Mouse (Mus musculus): Measurements from ENCODE around the gene Zdhhc6. TPM values are rescaled to one million over a fixed set of nuclear protein-coding genes. Genes with fewer than 3 reads are reported as not detected.

The Zdhhc6 gene
- polyA plus RNA-seq, 1 experiment from 2014 or later, result 39.8 TPM

DNA sequence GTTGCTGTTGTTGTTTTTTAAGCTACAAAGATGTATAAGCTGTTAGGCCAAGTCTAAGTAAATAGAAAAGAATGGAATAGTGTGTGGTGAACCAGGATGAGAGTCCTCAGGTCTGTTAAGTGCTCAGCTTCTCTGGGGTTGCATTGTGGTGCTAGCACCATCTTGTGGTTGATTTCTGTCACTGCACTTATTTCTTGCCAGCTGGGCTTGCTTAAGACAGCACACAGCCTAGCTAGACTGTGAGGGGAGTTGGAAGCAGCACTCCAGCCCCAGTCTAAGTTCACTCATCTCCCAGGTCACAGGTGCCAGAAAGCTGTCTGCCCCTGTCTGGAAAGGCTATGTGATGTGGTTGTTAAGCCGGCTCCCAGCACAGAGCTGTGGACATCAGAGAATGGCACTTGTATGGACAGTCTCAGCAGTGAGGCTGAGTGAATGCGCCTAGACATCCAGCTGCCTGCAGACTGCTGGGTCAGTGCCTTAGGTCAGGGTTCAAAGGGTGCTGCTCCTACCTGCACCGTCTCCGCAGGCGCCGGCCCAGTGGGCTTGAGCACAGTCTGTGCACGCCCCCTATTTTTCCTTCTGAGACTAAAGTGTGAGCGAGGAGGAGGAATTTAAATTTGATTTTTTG lies 16.9 kb upstream of the Zdhhc6 start:
- no peaks in the 10 kb centered on the region for H3K4me1 ChIP-seq (replicated peaks; ENCODE audit: control insufficient read depth, insufficient read depth, low read length)
- no peaks in the 10 kb centered on the region for H3K9me3 ChIP-seq (ENCODE audit: control insufficient read depth)
- WGBS, result 91% methylated on average over 8 of the region's 8 CpGs
- no peak overlapping the region for H3K27ac ChIP-seq (ENCODE audit: low read depth, low read length)
- peaks cover 29% of the 10 kb centered on the region for H3K36me3 ChIP-seq (ENCODE audit: control insufficient read depth, insufficient read depth)
- H3K4me3 ChIP-seq (ENCODE audit: low read depth, low read length), result no peak overlapping the region
- no peak overlapping the region for H3K4me2 ChIP-seq (replicated peaks; ENCODE audit: low read depth)
- H3K9ac ChIP-seq (ENCODE audit: low read depth, low read length), result no peak overlapping the region
- TF ChIP-seq CTCF (IDR thresholded peaks at IDR 0.05; ENCODE audit: low read depth), result peak; percentile 97
- no peaks in the 10 kb centered on the region for H3K27me3 ChIP-seq (replicated peaks; ENCODE audit: control insufficient read depth, insufficient read depth, low read length)
- peak; percentile 63; the same call in 1 of the 2 replicates for ATAC-seq

DNA sequence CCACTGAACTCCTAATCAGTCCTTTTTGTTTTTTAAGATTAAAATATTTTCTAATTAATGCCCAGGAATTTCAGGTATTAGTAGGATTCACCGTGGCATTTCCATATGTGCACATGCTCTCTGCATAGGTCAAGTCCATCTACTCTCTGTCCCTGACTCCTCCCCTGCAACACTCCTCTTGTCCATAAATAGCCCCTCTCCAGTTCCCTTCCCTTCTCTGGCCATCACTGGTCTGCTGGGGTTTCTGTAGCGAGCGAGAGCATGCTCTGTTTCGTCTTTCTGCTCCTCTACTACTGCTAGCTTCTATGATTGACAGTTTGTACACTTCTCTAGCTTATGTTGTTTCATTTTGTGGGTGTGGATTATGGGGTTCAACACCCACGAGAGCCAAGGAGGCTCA lies 15.9 kb upstream of the Zdhhc6 start:
- Histone ChIP-seq H3K27ac (ENCODE audit: low read depth, low read length) (no peak overlapping the region), H3K9me3 (ENCODE audit: control insufficient read depth) (no peaks in the 10 kb centered on the region), H3K27me3 (replicated peaks; ENCODE audit: control insufficient read depth, insufficient read depth, low read length) (no peaks in the 10 kb centered on the region), H3K36me3 (ENCODE audit: control insufficient read depth, insufficient read depth) (peaks cover 29% of the 10 kb centered on the region), H3K4me1 (replicated peaks; ENCODE audit: control insufficient read depth, insufficient read depth, low read length) (no peaks in the 10 kb centered on the region), H3K4me2 (replicated peaks; ENCODE audit: low read depth) (no peak overlapping the region), H3K4me3 (ENCODE audit: low read depth, low read length) (no peak overlapping the region), H3K9ac (ENCODE audit: low read depth, low read length) (no peak overlapping the region)
- ATAC-seq, result no peak
- 91% methylated on average over 5 of the region's 5 CpGs for WGBS
- TF ChIP-seq CTCF (IDR thresholded peaks at IDR 0.05; ENCODE audit: low read depth), result no peak

DNA sequence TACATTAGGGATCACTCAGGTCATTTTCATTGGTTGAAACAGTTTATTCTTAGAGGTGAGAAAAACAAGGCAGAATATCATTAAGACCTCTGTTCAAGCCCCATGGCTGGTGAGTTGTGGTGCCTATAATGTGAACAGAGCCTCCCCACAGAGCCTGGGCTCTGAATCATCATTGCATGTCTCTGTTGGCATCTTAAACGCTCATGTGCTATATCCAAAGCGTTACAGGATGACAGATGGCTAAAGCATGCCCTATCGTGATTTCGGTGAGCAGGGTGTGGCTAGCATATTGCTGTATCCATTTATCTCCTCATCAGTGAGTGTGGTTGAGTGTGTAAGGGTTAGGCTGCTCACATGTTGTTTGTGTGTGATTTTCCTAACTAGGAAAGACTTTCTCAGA lies 11.7 kb upstream of the Zdhhc6 start:
- Histone ChIP-seq H3K9ac (ENCODE audit: low read depth, low read length) (no peak overlapping the region), H3K27ac (ENCODE audit: low read depth, low read length) (no peak overlapping the region), H3K4me2 (replicated peaks; ENCODE audit: low read depth) (no peak overlapping the region), H3K4me1 (replicated peaks; ENCODE audit: control insufficient read depth, insufficient read depth, low read length) (no peaks in the 10 kb centered on the region), H3K4me3 (ENCODE audit: low read depth, low read length) (no peak overlapping the region), H3K36me3 (ENCODE audit: control insufficient read depth, insufficient read depth) (peaks cover 48% of the 10 kb centered on the region), H3K27me3 (replicated peaks; ENCODE audit: control insufficient read depth, insufficient read depth, low read length) (no peaks in the 10 kb centered on the region), H3K9me3 (ENCODE audit: control insufficient read depth) (no peaks in the 10 kb centered on the region)
- WGBS, result 82% methylated on average over 4 of the region's 4 CpGs
- ATAC-seq, result no peak
- TF ChIP-seq CTCF (IDR thresholded peaks at IDR 0.05; ENCODE audit: low read depth), result no peak

DNA sequence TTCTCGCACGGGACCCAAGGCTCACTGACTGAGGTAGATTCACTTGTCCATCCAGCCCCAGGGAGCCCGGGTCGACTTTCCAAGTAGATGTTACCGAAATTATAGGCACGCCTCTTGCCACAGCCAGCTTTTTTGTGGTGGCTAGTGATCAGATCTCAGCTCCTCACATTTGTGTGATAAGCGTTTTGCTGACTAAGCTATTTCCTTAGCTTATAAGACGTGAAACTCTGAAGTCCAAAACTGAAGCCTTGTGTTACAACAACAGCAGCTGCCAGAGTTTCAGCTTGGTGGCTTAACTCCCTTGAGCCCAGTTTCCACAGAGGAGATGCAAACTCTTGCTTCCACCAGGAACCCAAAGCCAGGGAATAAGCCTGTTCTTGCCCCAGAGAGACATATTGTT lies 6.8 kb upstream of the Zdhhc6 start:
- Histone ChIP-seq H3K27me3 (replicated peaks; ENCODE audit: control insufficient read depth, insufficient read depth, low read length) (no peaks in the 10 kb centered on the region), H3K36me3 (ENCODE audit: control insufficient read depth, insufficient read depth) (peaks cover 26% of the 10 kb centered on the region), H3K4me3 (ENCODE audit: low read depth, low read length) (no peak overlapping the region), H3K4me1 (replicated peaks; ENCODE audit: control insufficient read depth, insufficient read depth, low read length) (no peaks in the 10 kb centered on the region), H3K27ac (ENCODE audit: low read depth, low read length) (no peak overlapping the region), H3K9me3 (ENCODE audit: control insufficient read depth) (no peaks in the 10 kb centered on the region), H3K9ac (ENCODE audit: low read depth, low read length) (no peak overlapping the region), H3K4me2 (replicated peaks; ENCODE audit: low read depth) (no peak overlapping the region)
- WGBS, result 90% methylated on average over 8 of the region's 8 CpGs
- no peak for ATAC-seq
- TF ChIP-seq CTCF (IDR thresholded peaks at IDR 0.05; ENCODE audit: low read depth), result no peak

DNA sequence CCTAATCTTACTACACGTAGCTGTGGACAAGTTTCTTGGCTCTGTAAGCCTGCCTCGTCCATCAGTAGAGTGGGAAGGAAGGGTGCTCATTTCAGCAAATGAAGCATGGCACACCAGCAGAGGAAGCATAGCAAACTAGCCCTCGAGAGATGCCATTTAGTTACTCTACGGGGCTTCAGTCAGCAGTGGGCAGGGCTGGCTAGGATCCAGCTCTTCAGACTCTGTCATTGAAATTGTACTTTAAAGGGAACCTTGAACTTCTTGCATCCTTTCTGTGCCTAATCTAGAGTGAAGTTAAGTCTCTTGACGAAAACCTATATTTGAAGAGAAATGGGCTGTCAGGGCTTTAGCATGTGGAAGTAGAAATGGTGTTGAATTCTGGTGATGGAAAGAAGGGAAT lies 3.7 kb upstream of the Zdhhc6 start:
- Histone ChIP-seq H3K9ac (ENCODE audit: low read depth, low read length) (no peak overlapping the region), H3K9me3 (ENCODE audit: control insufficient read depth) (no peaks in the 10 kb centered on the region), H3K4me1 (replicated peaks; ENCODE audit: control insufficient read depth, insufficient read depth, low read length) (no peaks in the 10 kb centered on the region), H3K27ac (ENCODE audit: low read depth, low read length) (no peak overlapping the region), H3K27me3 (replicated peaks; ENCODE audit: control insufficient read depth, insufficient read depth, low read length) (no peaks in the 10 kb centered on the region), H3K36me3 (ENCODE audit: control insufficient read depth, insufficient read depth) (peaks cover 18% of the 10 kb centered on the region), H3K4me2 (replicated peaks; ENCODE audit: low read depth) (no peak overlapping the region), H3K4me3 (ENCODE audit: low read depth, low read length) (no peak overlapping the region)
- 71% methylated on average over 5 of the region's 5 CpGs for WGBS
- no peak for ATAC-seq
- no peak for TF ChIP-seq CTCF (IDR thresholded peaks at IDR 0.05; ENCODE audit: low read depth)

DNA sequence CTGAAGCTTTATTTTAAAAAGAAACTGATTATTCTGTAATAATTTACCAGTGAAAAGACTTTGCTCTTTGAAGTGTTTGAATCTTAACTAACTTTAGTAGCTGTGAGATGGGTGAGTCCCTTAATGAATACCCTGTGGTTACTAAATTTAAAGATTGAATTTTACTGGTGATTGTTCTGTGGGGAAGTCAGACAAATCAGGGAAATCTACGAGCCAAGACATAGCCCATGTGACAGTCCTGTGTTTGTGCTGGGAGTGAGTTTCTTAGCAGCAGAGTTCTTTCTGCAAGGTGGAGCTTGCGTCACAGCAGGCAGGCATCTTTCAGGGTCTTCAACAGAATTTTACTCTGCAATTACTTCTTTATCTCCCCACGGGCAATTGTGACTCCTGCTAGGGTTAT lies 3.2 kb upstream of the Zdhhc6 start:
- TF ChIP-seq CTCF (IDR thresholded peaks at IDR 0.05; ENCODE audit: low read depth), result no peak
- Histone ChIP-seq H3K4me1 (replicated peaks; ENCODE audit: control insufficient read depth, insufficient read depth, low read length) (no peaks in the 10 kb centered on the region), H3K36me3 (ENCODE audit: control insufficient read depth, insufficient read depth) (peaks cover 16% of the 10 kb centered on the region; the same call in 1 of the 2 replicates), H3K4me2 (replicated peaks; ENCODE audit: low read depth) (no peak overlapping the region), H3K4me3 (ENCODE audit: low read depth, low read length) (no peak overlapping the region), H3K27ac (ENCODE audit: low read depth, low read length) (no peak overlapping the region), H3K27me3 (replicated peaks; ENCODE audit: control insufficient read depth, insufficient read depth, low read length) (no peaks in the 10 kb centered on the region), H3K9ac (ENCODE audit: low read depth, low read length) (no peak overlapping the region), H3K9me3 (ENCODE audit: control insufficient read depth) (no peaks in the 10 kb centered on the region)
- ATAC-seq, result no peak
- WGBS, result 57% methylated on average over 3 of the region's 3 CpGs
